Mouse (Mus musculus): ENCODE results near the gene Taf9. TPM values are rescaled to one million over a fixed set of nuclear protein-coding genes. Genes with fewer than 3 reads are reported as not detected.

The Taf9 gene
- 2.6 and 10.8 TPM in 2 replicates for polyA plus RNA-seq (2012; ENCODE audit: insufficient read depth, low replicate concordance)

DNA sequence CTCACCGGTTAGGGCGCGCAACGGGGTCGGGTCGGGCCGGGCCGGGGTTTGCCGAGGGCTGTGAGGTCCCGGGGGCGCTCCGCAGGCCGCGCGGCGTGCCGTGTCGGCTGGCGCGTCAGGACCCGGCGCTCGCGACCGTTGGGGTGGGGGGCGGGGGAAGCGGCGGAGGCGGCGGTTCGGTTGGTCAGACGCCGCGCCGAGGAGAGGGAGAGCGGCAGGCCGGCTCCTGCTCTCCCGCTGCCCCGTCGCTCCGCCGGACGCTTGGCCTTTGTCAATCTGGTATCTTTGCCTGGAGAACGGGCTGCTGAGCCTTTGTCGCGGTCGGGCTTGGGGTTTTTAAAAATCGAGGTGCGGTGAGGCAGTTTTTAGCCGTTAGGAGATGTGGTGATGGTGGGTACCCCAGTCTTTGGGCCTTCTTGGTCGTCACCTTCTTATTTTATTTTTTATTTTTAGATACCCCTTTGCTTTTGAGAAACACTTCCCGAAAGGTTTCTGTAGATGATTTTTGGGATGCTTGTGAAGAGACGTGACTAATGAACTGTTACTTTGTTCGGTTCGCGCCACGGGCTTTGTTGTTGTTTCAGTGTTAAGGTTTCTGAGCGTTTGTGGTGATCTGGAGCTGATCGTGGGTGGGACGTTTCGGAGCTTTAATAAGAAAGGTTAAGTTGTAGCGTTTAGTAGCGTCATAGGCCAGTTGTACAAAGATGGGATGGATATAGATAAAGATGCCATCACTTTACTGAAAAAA is at the start of gene Taf9:
TSS of gene Taf9 (plus strand) at position 141 of the 748 bp plus-strand sequence.
- Histone ChIP-seq H3K36me3 (replicated peaks; ENCODE audit: low read length) (peaks cover 37% of the 10 kb centered on the region), H3K27me3 (replicated peaks) (no peaks in the 10 kb centered on the region), H3K9me3 (no peaks in the 10 kb centered on the region), H3K4me3 (replicated peaks) (peak within 1 kb of the TSS; percentile 100), H3K4me1 (peaks cover 17% of the 10 kb centered on the region)
- TF ChIP-seq FLI1 (IDR thresholded peaks at IDR 0.05; ENCODE audit: low read length) (no peak), GATA1 (IDR thresholded peaks at IDR 0.05; ENCODE audit: borderline replicate concordance, low read length) (no peak)

DNA sequence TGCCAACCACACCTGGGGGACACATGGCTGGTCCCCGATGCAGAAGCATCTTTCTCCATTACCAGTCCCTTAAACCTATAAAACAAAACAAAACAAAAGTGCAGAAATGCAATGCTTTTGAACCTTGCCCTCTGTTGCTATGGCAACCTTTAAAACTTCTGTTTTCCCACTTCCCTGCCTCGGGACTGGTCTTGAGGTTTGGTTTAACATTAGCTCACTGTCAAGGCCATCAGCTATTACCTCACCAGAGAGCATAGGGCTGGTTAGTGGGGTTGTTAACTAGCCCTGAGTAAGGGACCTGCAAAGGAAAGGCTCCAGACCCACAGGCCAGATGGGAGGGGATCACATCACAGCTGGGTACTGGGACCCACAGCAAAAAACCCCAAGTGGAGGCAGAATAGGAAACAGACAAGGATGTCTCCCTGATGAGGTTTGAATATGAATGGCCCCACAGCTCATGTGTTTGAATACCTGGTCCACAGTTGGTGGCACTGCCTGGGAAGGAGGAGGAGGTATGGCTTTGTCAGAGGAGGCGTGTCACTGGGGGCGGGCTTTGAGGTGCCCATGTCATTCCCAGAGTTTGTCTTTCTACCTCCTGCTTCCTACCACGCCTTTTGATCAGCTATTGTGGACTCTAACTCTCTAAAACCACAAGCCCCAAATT is 49.0 kb upstream of the Taf9 start:
- H3K4me1 ChIP-seq, result no peaks in the 10 kb centered on the region
- no peak for TF ChIP-seq FLI1 (IDR thresholded peaks at IDR 0.05; ENCODE audit: low read length)
- no peak for TF ChIP-seq GATA1 (IDR thresholded peaks at IDR 0.05; ENCODE audit: borderline replicate concordance, low read length)
- no peaks in the 10 kb centered on the region for H3K36me3 ChIP-seq (replicated peaks; ENCODE audit: low read length)
- no peaks in the 10 kb centered on the region for H3K27me3 ChIP-seq (replicated peaks)
- no peaks in the 10 kb centered on the region for H3K9me3 ChIP-seq
- H3K4me3 ChIP-seq (replicated peaks), result no peak overlapping the region

DNA sequence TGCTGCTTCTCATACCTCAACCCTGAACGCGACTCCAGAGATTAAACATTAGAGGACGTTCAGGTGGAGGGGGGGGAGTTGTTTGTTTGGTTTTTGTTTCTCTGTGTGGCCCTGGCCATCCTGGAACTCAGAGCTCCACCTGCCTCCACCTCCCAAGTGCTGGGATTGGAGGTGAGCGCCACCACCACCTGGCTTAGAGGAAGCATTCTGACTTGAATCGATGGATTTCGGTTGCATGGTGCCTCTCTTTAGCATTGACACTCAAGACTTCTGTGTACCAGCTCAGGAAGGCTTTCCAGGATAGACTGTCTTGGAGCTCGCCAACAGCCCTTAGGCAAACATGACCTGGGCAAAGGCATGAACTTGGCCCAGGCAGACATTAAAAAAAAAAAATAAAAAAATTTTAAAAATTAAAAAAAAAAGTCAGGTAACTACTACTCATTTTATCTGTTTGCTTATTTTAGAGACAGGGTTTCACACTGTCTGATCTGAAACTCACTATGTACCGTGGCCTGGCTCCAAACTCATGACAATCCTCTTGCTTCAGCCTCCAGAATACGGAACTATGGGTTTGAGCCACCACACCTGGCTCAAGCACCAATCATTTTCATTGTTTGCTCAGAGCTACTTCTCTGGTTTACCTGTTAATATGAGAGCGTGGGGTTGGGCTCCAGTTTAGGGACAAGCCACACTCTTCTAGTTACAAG is 48.2 kb upstream of the Taf9 start:
- no peaks in the 10 kb centered on the region for H3K27me3 ChIP-seq (replicated peaks)
- no peak overlapping the region for H3K4me3 ChIP-seq (replicated peaks)
- peaks cover 6% of the 10 kb centered on the region for H3K36me3 ChIP-seq (replicated peaks; ENCODE audit: low read length)
- TF ChIP-seq GATA1 (IDR thresholded peaks at IDR 0.05; ENCODE audit: borderline replicate concordance, low read length) (no peak), FLI1 (IDR thresholded peaks at IDR 0.05; ENCODE audit: low read length) (no peak)
- H3K9me3 ChIP-seq, result peaks cover 8% of the 10 kb centered on the region
- no peaks in the 10 kb centered on the region for H3K4me1 ChIP-seq

DNA sequence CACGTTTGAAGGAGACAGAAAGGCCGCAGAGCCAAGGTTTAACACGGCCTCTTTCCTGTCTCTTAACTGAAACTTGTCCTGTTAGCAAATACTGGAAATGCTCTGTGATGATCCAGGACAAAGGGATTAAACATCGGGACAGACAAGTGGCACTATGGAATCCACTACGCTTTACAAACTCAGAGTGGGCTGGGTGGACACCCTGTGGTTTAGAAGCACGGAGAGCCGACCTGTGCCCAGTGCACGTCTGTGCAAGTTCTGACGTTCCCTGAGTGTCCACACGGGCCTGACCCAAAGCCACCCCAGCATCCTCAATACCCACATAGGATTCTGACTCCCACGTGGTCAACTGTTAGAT is 47.7 kb upstream of the Taf9 start:
- TF ChIP-seq FLI1 (IDR thresholded peaks at IDR 0.05; ENCODE audit: low read length) (no peak), GATA1 (IDR thresholded peaks at IDR 0.05; ENCODE audit: borderline replicate concordance, low read length) (no peak)
- H3K4me1 ChIP-seq, result no peaks in the 10 kb centered on the region
- H3K4me3 ChIP-seq (replicated peaks), result no peak overlapping the region

DNA sequence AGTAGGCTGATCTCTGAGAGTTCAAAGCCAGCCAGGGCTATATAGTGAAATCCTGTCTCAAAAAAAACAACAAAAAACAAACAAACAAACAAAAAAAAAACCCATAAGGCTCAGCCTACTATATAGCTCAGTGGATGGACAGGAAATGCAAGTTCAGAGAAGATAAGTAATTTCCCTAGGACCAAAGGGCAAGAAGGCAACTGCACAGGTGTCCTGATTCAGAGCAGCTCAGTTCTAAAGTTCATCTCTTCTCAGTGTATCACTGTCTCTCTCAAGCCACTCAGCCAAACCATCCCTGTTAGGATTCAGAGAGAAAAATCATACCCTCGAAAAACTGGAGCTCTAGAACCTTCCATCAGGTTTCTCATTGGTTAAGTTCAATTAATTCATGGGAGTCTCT is 45.5 kb upstream of the Taf9 start:
- no peaks in the 10 kb centered on the region for H3K4me1 ChIP-seq
- H3K27me3 ChIP-seq (replicated peaks), result no peaks in the 10 kb centered on the region
- H3K9me3 ChIP-seq, result peaks cover 8% of the 10 kb centered on the region
- H3K36me3 ChIP-seq (replicated peaks; ENCODE audit: low read length), result peaks cover 6% of the 10 kb centered on the region
- no peak for TF ChIP-seq GATA1 (IDR thresholded peaks at IDR 0.05; ENCODE audit: borderline replicate concordance, low read length)
- H3K4me3 ChIP-seq (replicated peaks), result no peak overlapping the region

More for the DNA sequence above, 47.7 kb upstream of the Taf9 start:
- Histone ChIP-seq H3K36me3 (replicated peaks; ENCODE audit: low read length) (peaks cover 6% of the 10 kb centered on the region), H3K27me3 (replicated peaks) (no peaks in the 10 kb centered on the region), H3K9me3 (peaks cover 8% of the 10 kb centered on the region)

DNA sequence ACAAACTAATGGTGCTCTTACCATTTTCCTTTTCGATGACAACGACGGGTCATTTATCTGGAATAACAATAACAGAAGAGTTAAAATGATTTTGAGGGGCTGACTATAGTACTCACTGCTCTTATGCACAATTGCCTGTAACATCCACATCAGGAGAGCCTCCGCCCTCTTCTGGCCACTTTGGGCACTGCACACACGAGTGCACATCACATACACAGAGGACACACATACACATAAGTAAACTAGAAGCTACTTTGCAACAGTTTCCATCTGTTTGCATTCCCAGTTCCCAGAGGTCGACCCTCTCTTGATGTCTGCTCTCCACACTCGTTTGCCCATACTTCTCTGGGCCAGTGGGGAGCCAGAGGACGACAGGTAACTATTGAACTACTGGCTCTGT is 43.6 kb upstream of the Taf9 start:
- TF ChIP-seq FLI1 (IDR thresholded peaks at IDR 0.05; ENCODE audit: low read length) (no peak), GATA1 (IDR thresholded peaks at IDR 0.05; ENCODE audit: borderline replicate concordance, low read length) (no peak)
- Histone ChIP-seq H3K4me3 (replicated peaks) (no peak overlapping the region), H3K27me3 (replicated peaks) (no peaks in the 10 kb centered on the region), H3K36me3 (replicated peaks; ENCODE audit: low read length) (peaks cover 17% of the 10 kb centered on the region), H3K9me3 (peaks cover 8% of the 10 kb centered on the region), H3K4me1 (peaks cover 4% of the 10 kb centered on the region; the same call in 1 of the 2 replicates)

DNA sequence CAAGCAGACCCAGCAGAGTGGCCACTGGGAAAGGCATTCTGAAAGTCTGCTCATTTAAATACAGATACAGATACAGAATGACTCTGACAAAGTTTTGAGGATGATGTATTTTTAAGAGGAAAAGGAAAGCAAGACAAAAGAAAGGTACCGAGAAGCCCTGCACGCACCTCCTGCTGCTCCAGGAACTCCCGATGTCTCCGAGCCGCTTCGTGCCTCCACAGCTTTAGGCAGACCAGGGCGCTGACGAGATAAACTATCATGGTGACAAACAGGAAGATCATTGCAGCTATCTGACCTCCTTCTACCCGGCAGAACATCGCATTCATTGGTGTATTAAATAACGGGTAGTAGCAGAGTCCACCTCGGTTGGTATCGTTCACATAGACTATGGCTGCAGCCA is 40.1 kb upstream of the Taf9 start:
- Histone ChIP-seq H3K4me3 (replicated peaks) (no peak overlapping the region), H3K4me1 (peaks cover 10% of the 10 kb centered on the region), H3K9me3 (peaks cover 8% of the 10 kb centered on the region), H3K36me3 (replicated peaks; ENCODE audit: low read length) (peaks cover 17% of the 10 kb centered on the region), H3K27me3 (replicated peaks) (no peaks in the 10 kb centered on the region)
- TF ChIP-seq GATA1 (IDR thresholded peaks at IDR 0.05; ENCODE audit: borderline replicate concordance, low read length), result no peak
- no peak for TF ChIP-seq FLI1 (IDR thresholded peaks at IDR 0.05; ENCODE audit: low read length)

DNA sequence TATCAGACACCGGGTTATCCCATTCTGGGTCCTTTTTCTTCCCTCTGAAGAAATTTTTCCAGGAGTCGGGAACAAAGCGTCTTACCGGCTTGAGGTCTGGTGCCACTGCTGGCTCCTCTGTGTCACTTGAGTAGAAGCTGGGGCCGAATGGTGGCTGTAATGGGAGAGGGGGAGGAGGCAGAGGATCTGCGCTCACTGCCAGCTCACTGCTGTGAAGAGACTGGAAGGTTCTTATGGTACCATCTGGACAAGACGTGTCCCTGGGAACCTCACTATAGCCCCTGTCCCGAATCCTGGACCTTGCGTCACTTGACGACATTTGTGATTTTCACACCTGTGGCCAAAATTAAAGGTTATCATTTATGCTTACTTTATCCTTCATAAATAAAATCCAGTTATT is 39.1 kb upstream of the Taf9 start:
- Histone ChIP-seq H3K4me3 (replicated peaks) (no peak overlapping the region), H3K36me3 (replicated peaks; ENCODE audit: low read length) (peaks cover 19% of the 10 kb centered on the region), H3K4me1 (peaks cover 20% of the 10 kb centered on the region), H3K9me3 (peaks cover 8% of the 10 kb centered on the region), H3K27me3 (replicated peaks) (no peaks in the 10 kb centered on the region)
- TF ChIP-seq FLI1 (IDR thresholded peaks at IDR 0.05; ENCODE audit: low read length), result no peak
- no peak for TF ChIP-seq GATA1 (IDR thresholded peaks at IDR 0.05; ENCODE audit: borderline replicate concordance, low read length)

DNA sequence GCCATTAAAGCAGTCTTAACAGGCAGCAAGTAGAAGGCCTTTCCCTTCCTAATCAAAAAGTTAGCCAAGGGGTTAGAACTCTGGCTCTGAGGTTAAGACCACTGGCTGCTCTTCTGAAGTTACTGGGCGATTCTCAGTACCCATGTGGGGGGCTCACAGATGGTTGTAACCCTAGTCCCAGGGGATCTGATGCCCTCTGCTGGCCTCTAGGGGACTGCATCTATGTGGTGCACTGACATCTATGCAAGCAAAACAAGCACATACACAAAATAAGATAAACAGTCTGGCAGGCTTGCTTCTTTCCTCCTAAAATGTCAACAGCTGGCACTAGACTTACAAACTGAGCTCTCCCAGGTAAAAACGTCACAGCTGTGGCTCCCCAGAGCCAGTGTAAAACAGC is 38.5 kb upstream of the Taf9 start:
- no peak overlapping the region for H3K4me3 ChIP-seq (replicated peaks)
- H3K4me1 ChIP-seq, result peaks cover 25% of the 10 kb centered on the region
- peaks cover 3% of the 10 kb centered on the region for H3K9me3 ChIP-seq
- H3K36me3 ChIP-seq (replicated peaks; ENCODE audit: low read length), result peaks cover 20% of the 10 kb centered on the region
- H3K27me3 ChIP-seq (replicated peaks), result no peaks in the 10 kb centered on the region
- TF ChIP-seq FLI1 (IDR thresholded peaks at IDR 0.05; ENCODE audit: low read length) (no peak), GATA1 (IDR thresholded peaks at IDR 0.05; ENCODE audit: borderline replicate concordance, low read length) (no peak)
